Mouse (Mus musculus) forebrain, postnatal 0 days (tissue): Measurements from ENCODE around the gene Eya3. TPM values are rescaled to one million over a fixed set of nuclear protein-coding genes. Genes with fewer than 3 reads are reported as not detected.

Source experiments
- ATAC-seq: fragments of 200-750 bp; cut with Nextera tagmentation; 2 replicates; pipeline ENCODE4 v1.8.0; 2017; ENCODE audit warnings: mild to moderate bottlenecking, moderate library complexity
- DNase-seq: peaks from one replicate; pipeline ENCODE4 v3.0.0-alpha.2; 2015
- H3K27ac ChIP-seq: fragments of 300-500 bp; sonication (generic); 2 replicates; pipeline ENCODE4 v1.5.1; 2014; ENCODE audit warnings: low read depth, mild to moderate bottlenecking, antibody characterized with exemption, low read length, moderate library complexity, mixed read lengths
- H3K27me3 ChIP-seq: fragments of 300-500 bp; sonication (generic); 2 replicates; pipeline ENCODE4 v1.6.1; 2014; ENCODE audit warnings: mild to moderate bottlenecking, low read length, mixed read lengths; ENCODE audit not compliant: insufficient read depth
- H3K36me3 ChIP-seq: fragments of 300-500 bp; sonication (generic); 2 replicates; pipeline ENCODE4 v1.6.1; 2014; ENCODE audit warnings: mild to moderate bottlenecking, moderate library complexity; ENCODE audit not compliant: insufficient read depth
- H3K4me1 ChIP-seq: fragments of 300-500 bp; sonication (generic); 2 replicates; pipeline ENCODE4 v1.6.1; 2014; ENCODE audit warnings: antibody characterized with exemption; ENCODE audit not compliant: insufficient read depth
- H3K4me2 ChIP-seq: fragments of 300-500 bp; sonication (generic); 2 replicates; pipeline ENCODE4 v1.6.1; 2014; ENCODE audit warnings: low read depth, mild to moderate bottlenecking, moderate library complexity
- H3K4me3 ChIP-seq: fragments of 300-500 bp; sonication (generic); 2 replicates; pipeline ENCODE4 v1.5.1; 2014; ENCODE audit warnings: low read depth, low read length, mixed read lengths
- H3K9ac ChIP-seq: fragments of 300-500 bp; sonication (generic); 2 replicates; pipeline ENCODE4 v1.6.1; 2014; ENCODE audit warnings: mild to moderate bottlenecking
- H3K9me3 ChIP-seq: fragments of 300-500 bp; sonication (generic); 2 replicates; pipeline ENCODE4 v1.6.1; 2016; ENCODE audit warnings: low read length
- CTCF ChIP-seq: sonication (generic); IDR thresholded peaks from 2 replicates; pipeline ENCODE4 v1.5.1; 2016; ENCODE audit warnings: antibody characterized with exemption, control low read depth, low read depth
- WGBS: fragments of 180-500 bp; shearing (Covaris S2); extraction: QIAGEN DNeasy Blood & Tissue Kit; methylation state at CpG from one replicate; pipeline ENCODE4 v1.1.7; 2014; 5-methylcytosine and 5-hydroxymethylcytosine counted together
- polyA plus RNA-seq: library from polyadenylated mRNA; unstranded; fragments of >200 nt; fragmentation: Nextera tagmentation; extraction: Ambion mirVana; gene quantifications from 2 replicates; pipeline ENCODE4 v1.2.1, GENCODE M21; 2015
- total RNA-seq: library from RNA; depleted of rRNA; stranded (reverse); fragments of >200 nt; gene quantifications from 2 replicates; pipeline ENCODE4 v1.2.3, GENCODE M21; 2014

Gene Eya3
- total and polyA plus RNA-seq, 2 experiments from 2014 or later = 7.2 to 21.8 TPM

- Histone ChIP-seq H3K27ac (no peak overlapping the region), H3K27me3 (no peaks in the 10 kb centered on the region), H3K4me1 (no peaks in the 10 kb centered on the region), H3K9me3 (no peaks in the 10 kb centered on the region), H3K9ac (no peak overlapping the region), H3K4me3 (no peak overlapping the region), H3K36me3 (no peaks in the 10 kb centered on the region), H3K4me2 (no peak overlapping the region)
- 74% methylated on average over 7 of the region's 7 CpGs for WGBS
- DNase-seq = no peak
- ATAC-seq = no peak
- no peak for TF ChIP-seq CTCF
Observed at GRCm38 (mm10) chr4:132647439-132647838, 8.7 kb downstream of the Eya3 start.

GRCm38 (mm10) chr4:132649271-132649999 is 10.6 kb downstream of the Eya3 start:
- 66% methylated on average over 6 of the region's 6 CpGs for WGBS

GRCm38 (mm10) chr4:132652842-132653241 is 14.1 kb downstream of the Eya3 start:
- DNase-seq = no peak
- H3K4me1 ChIP-seq = no peaks in the 10 kb centered on the region
- no peak overlapping the region for H3K9ac ChIP-seq
- no peaks in the 10 kb centered on the region for H3K9me3 ChIP-seq
- ATAC-seq = no peak
- WGBS = 30% methylated on average over 4 of the region's 4 CpGs
- H3K4me3 ChIP-seq = no peak overlapping the region
- H3K4me2 ChIP-seq = no peak overlapping the region
- TF ChIP-seq CTCF = no peak
- no peaks in the 10 kb centered on the region for H3K27me3 ChIP-seq
- no peak overlapping the region for H3K27ac ChIP-seq
- H3K36me3 ChIP-seq = 0 out of 2 replicates have a peak, but pooled peaks cover 3% of the 10 kb centered on the region

More at GRCm38 (mm10) chr4:132649271-132649999, 10.6 kb downstream of the Eya3 start:
- Histone ChIP-seq H3K36me3 (no peaks in the 10 kb centered on the region), H3K9me3 (no peaks in the 10 kb centered on the region), H3K27me3 (no peaks in the 10 kb centered on the region), H3K4me3 (no peak overlapping the region), H3K4me2 (no peak overlapping the region), H3K27ac (no peak overlapping the region), H3K4me1 (no peaks in the 10 kb centered on the region), H3K9ac (no peak overlapping the region)
- DNase-seq = no peak
- ATAC-seq = no peak
- no peak for TF ChIP-seq CTCF

- no peak for DNase-seq
- H3K4me3 ChIP-seq = no peak overlapping the region
- no peaks in the 10 kb centered on the region for H3K9me3 ChIP-seq
- H3K36me3 ChIP-seq = peaks cover 3% of the 10 kb centered on the region; the same call in 1 of the 2 replicates
- no peak overlapping the region for H3K9ac ChIP-seq
- no peak for ATAC-seq
- H3K4me2 ChIP-seq = no peak overlapping the region
- H3K27me3 ChIP-seq = no peaks in the 10 kb centered on the region
- 33% methylated on average over 3 of the region's 3 CpGs for WGBS
- TF ChIP-seq CTCF = no peak
- no peak overlapping the region for H3K27ac ChIP-seq
- H3K4me1 ChIP-seq = no peaks in the 10 kb centered on the region
Observed at GRCm38 (mm10) chr4:132653799-132654198, 15.0 kb downstream of the Eya3 start.

GRCm38 (mm10) chr4:132655290-132655689 is 16.5 kb downstream of the Eya3 start:
- no peak for DNase-seq
- H3K27ac ChIP-seq = no peak overlapping the region
- H3K9ac ChIP-seq = no peak overlapping the region
- ATAC-seq = no peak
- H3K36me3 ChIP-seq = peaks cover 3% of the 10 kb centered on the region; the same call in 1 of the 2 replicates
- no peak overlapping the region for H3K4me3 ChIP-seq
- H3K9me3 ChIP-seq = no peaks in the 10 kb centered on the region
- TF ChIP-seq CTCF = no peak
- H3K4me1 ChIP-seq = no peaks in the 10 kb centered on the region
- H3K4me2 ChIP-seq = no peak overlapping the region
- 69% methylated on average over 5 of the region's 5 CpGs for WGBS
- H3K27me3 ChIP-seq = no peaks in the 10 kb centered on the region

GRCm38 (mm10) chr4:132659106-132659505 is 20.3 kb downstream of the Eya3 start:
- Histone ChIP-seq H3K27me3 (no peaks in the 10 kb centered on the region), H3K27ac (no peak overlapping the region), H3K9ac (no peak overlapping the region), H3K4me1 (no peaks in the 10 kb centered on the region), H3K36me3 (peaks cover 3% of the 10 kb centered on the region), H3K4me3 (no peak overlapping the region), H3K4me2 (no peak overlapping the region), H3K9me3 (no peaks in the 10 kb centered on the region)
- WGBS = 88% methylated on average over 7 of the region's 7 CpGs
- DNase-seq = no peak
- TF ChIP-seq CTCF = no peak
- ATAC-seq = no peak

GRCm38 (mm10) chr4:132672697-132673096 is 33.9 kb downstream of the Eya3 start:
- no peak for ATAC-seq

More at GRCm38 (mm10) chr4:132672697-132673096, 33.9 kb downstream of the Eya3 start:
- Histone ChIP-seq H3K36me3 (peaks cover 44% of the 10 kb centered on the region), H3K4me2 (no peak overlapping the region), H3K27me3 (no peaks in the 10 kb centered on the region), H3K27ac (no peak overlapping the region), H3K9me3 (no peaks in the 10 kb centered on the region), H3K4me3 (no peak overlapping the region), H3K4me1 (no peaks in the 10 kb centered on the region), H3K9ac (no peak overlapping the region)
- 97% methylated on average over 5 of the region's 5 CpGs for WGBS
- no peak for DNase-seq
- TF ChIP-seq CTCF = no peak
